Mouse (Mus musculus) adrenal gland, postnatal 36 days (tissue): ENCODE measurements around the gene Ifi202b. TPM values are rescaled to one million over a fixed set of nuclear protein-coding genes. Genes with fewer than 3 reads are reported as not detected.

ENCODE experiments used
- total RNA-seq, 2 experiments: library from RNA; stranded (reverse); gene quantifications; 2 replicates each; pipeline ENCODE4 v1.2.3; 2021

The Ifi202b gene
- total RNA-seq, 2 experiments from 2014 or later: not detected

Other genes with a start within 250 kb of the Ifi202b start
- gene Ifi207, start 241.0 kb downstream of the Ifi202b start, total RNA-seq: 1 to 10 TPM; 3.4 to 8.1 TPM
- gene Ifi204, start 215.8 kb downstream of the Ifi202b start, total RNA-seq: 10 to 100 TPM in 1 of 2 experiments, 1 to 10 TPM in 1; 4.7 to 12.7 TPM
- 1 to 10 TPM; 2.8 to 5.5 TPM for gene Ifi211, start 69.7 kb downstream of the Ifi202b start, total RNA-seq
- 10 to 100 TPM; 10.2 to 17.8 TPM for gene Mndal, start 40.3 kb downstream of the Ifi202b start, total RNA-seq
- gene Ifi203, start 40.1 kb downstream of the Ifi202b start, total RNA-seq: 10 to 100 TPM in 1 of 2 experiments, 1 to 10 TPM in 1; 9.3 to 16.7 TPM
- 10 to 100 TPM in 1 of 2 experiments, 1 to 10 TPM in 1; 2.6 to 16.8 TPM for gene Ifi205, start 49.1 kb upstream of the Ifi202b start, total RNA-seq
- not detected for gene Olfr433, start 58.0 kb upstream of the Ifi202b start, total RNA-seq
- gene Olfr432, start 66.5 kb upstream of the Ifi202b start, total RNA-seq: not detected
- not detected for gene Olfr430, start 83.9 kb upstream of the Ifi202b start, total RNA-seq
- gene Olfr429, start 101.6 kb upstream of the Ifi202b start, total RNA-seq: not detected
- not detected for gene Olfr427, start 114.1 kb upstream of the Ifi202b start, total RNA-seq
- not detected for gene Olfr231, start 138.4 kb upstream of the Ifi202b start, total RNA-seq
- not detected for gene Olfr424, start 148.8 kb upstream of the Ifi202b start, total RNA-seq
- not detected for gene Olfr420, start 172.9 kb upstream of the Ifi202b start, total RNA-seq
- gene Spta1, start 190.0 kb upstream of the Ifi202b start, total RNA-seq: under 1 TPM; 0.49 to 0.63 TPM